Mouse (Mus musculus): ENCODE data around the gene Med25. TPM values are rescaled to one million over a fixed set of nuclear protein-coding genes. Genes with fewer than 3 reads are reported as not detected.

Med25 gene
- polyA plus RNA-seq, 1 experiment, result 133 TPM

DNA sequence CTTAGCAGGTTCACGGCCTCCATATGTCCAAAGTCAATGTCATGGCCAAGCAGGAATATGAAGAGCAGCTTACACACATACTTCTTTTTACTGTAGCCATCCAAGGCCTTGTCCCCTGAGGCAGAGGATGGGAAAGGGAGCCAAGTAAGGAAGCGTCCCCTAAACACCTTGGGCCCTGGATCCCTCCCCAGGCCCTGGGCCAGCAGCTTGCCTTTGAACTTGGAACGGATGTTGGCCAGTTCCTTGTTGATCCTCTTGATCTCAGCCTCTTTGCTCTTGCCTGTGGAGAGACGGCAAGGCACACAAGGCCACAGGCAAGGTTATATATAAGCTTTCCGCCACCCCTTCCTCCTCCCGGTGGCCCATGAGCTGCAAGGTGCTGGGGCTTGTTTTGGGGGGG lies 23.7 kb upstream of the Med25 start:
- Histone ChIP-seq H3K4me1 (ENCODE audit: control insufficient read depth, insufficient read depth, low read length) (peaks cover 17% of the 10 kb centered on the region), H3K4me3 (replicated peaks; ENCODE audit: extremely low read depth, low read depth, low read length) (no peak overlapping the region)
- TF ChIP-seq POLR2A (IDR thresholded peaks at IDR 0.05; ENCODE audit: borderline replicate concordance, extremely low read depth, low read depth, low read length) (no peak), CTCF (IDR thresholded peaks at IDR 0.05; ENCODE audit: insufficient read depth, low read length) (no peak)
- DNase-seq, result no peak
- WGBS, result 46% methylated on average over 6 of the region's 6 CpGs

DNA sequence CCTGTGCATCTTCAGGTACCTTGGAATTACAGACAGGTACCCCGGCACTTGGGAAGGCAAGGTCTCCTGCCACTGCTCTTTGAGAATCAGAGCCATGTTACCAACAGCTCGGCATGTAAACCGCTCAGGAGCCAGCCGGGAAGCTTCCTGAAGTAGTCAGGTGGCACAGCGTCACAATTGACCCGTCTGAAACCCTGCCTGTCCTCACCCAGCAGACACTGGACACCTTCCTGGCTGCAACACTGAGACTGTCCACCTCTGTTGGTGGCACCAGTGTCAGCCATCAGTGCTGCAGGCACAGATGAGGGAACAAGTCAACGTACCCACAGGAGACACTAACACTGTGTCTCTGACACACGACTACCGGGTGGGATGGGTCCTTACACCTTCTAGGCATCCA lies 22.8 kb upstream of the Med25 start:
- Histone ChIP-seq H3K4me1 (ENCODE audit: control insufficient read depth, insufficient read depth, low read length) (peaks cover 17% of the 10 kb centered on the region), H3K4me3 (replicated peaks; ENCODE audit: extremely low read depth, low read depth, low read length) (no peak overlapping the region)
- WGBS, result 87% methylated on average over 9 of the region's 9 CpGs
- TF ChIP-seq POLR2A (IDR thresholded peaks at IDR 0.05; ENCODE audit: borderline replicate concordance, extremely low read depth, low read depth, low read length) (no peak), CTCF (IDR thresholded peaks at IDR 0.05; ENCODE audit: insufficient read depth, low read length) (no peak)
- no peak for DNase-seq

DNA sequence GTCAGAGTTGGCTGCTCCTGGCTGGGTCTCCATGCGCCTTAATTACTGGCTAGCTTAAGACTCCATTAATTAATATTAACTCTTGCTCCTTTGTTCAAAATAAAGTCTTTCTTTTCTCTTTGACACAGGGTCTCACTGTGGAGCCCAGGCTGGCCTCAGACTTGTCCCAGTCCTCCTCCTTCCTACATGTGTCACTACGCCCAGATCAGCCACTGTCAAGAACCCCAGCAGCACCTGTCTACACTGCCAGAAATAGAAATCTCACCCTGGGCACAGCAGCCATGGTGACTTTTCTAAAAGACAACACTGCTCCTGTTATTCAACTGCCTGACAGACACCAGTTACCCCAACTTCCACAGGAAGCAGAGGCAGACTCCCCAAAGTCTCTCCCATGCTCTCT lies 21.9 kb upstream of the Med25 start:
- Histone ChIP-seq H3K4me1 (ENCODE audit: control insufficient read depth, insufficient read depth, low read length) (peaks cover 17% of the 10 kb centered on the region), H3K4me3 (replicated peaks; ENCODE audit: extremely low read depth, low read depth, low read length) (no peak overlapping the region)
- WGBS, result 91% methylated on average over 2 of the region's 2 CpGs
- TF ChIP-seq CTCF (IDR thresholded peaks at IDR 0.05; ENCODE audit: insufficient read depth, low read length), result no peak
- TF ChIP-seq POLR2A (IDR thresholded peaks at IDR 0.05; ENCODE audit: borderline replicate concordance, extremely low read depth, low read depth, low read length), result no peak
- DNase-seq, result no peak

DNA sequence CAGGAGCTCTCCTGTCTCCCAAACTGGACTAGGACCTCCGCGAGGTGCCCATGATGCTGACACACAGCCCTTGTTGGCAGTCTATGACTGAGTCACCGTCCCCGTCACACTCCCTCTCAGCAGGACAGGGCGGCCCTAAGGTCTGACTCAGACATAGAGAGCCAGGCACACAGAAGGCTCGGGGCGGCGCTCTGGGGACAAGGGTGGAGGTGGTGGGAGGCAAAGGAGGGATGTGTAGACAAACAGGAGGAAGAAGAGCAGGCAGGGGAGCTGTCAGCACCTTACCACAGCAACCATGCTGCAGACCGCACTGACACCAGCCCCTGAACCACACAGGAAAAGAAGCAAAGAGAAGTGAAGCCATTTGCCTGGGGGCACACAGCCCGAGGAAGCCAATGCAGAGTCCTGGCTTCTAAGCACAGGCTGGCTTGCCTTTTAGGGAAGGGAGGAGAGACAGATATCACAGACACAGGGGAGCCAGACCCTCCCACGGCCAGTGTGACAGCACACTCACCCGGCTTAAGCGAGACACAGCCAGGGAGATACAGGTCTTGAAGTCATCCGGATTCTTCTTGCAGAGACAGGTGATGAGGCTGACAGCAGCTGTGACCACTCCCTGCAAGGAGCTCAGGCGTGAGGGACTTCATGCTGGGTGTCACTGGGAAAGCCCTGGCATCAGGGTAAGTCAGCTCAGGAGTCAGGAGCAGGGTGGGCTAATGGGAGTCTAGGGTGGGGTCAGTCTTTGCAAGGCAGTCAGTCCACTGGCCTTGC lies 16.4 kb upstream of the Med25 start:
- 84% methylated on average over 15 of the region's 15 CpGs for WGBS
- no peak for TF ChIP-seq CTCF (IDR thresholded peaks at IDR 0.05; ENCODE audit: insufficient read depth, low read length)
- no peak for TF ChIP-seq POLR2A (IDR thresholded peaks at IDR 0.05; ENCODE audit: borderline replicate concordance, extremely low read depth, low read depth, low read length)
- DNase-seq, result no peak
- no peaks in the 10 kb centered on the region for H3K4me1 ChIP-seq (ENCODE audit: control insufficient read depth, insufficient read depth, low read length)
- H3K4me3 ChIP-seq (replicated peaks; ENCODE audit: extremely low read depth, low read depth, low read length), result no peak overlapping the region

DNA sequence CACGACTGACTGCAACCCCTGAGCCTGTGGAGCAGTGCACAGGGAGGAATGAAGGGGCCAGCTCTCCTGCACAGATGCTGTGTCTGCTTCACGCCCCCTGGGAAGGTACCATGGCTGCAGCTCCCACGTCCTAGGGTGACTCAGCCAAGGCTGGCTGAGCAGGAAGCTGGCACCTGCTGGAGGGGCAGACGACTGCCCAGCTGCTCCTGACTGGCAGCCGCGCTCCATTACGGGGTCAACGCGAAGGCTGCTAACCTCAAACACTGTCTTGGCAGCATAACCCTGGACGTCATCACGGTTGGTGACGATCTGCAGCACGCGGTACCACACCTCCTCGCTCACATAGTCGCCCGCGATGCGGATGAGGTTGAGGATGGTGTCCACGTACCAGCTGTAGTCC lies 12.9 kb upstream of the Med25 start:
- DNase-seq, result no peak
- Histone ChIP-seq H3K4me1 (ENCODE audit: control insufficient read depth, insufficient read depth, low read length) (no peaks in the 10 kb centered on the region; the same call in none of the 2 replicates), H3K4me3 (replicated peaks; ENCODE audit: extremely low read depth, low read depth, low read length) (no peak overlapping the region)
- WGBS, result 88% methylated on average over 20 of the region's 20 CpGs
- TF ChIP-seq CTCF (IDR thresholded peaks at IDR 0.05; ENCODE audit: insufficient read depth, low read length) (no peak), POLR2A (IDR thresholded peaks at IDR 0.05; ENCODE audit: borderline replicate concordance, extremely low read depth, low read depth, low read length) (no peak)

DNA sequence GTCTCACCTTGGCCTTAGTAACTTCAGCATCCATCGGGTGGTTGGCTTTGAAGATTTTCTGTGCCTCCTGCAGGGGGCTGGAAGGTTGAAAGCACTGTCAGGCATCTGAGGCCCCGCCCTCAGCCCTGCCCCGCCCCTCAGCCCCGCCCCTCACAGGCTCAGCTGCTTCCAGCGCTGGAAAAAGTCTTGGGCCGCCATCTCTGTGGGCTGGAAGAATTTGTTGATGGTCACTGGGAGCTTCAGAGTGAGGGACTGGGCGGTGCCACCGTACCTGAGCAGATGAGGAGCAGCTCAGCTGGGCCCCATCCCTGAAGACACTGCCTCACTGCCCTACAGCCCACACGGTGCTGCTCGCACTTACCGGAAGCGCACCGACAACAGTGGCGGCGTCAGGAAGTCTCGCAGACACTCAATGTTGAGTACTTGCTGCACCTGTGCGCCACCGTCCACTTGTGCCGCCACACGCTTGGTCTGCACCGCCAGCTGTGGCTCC lies 8.8 kb upstream of the Med25 start:
- peak; percentile 55 for DNase-seq
- Histone ChIP-seq H3K4me1 (ENCODE audit: control insufficient read depth, insufficient read depth, low read length) (no peaks in the 10 kb centered on the region; the same call in none of the 2 replicates), H3K4me3 (replicated peaks; ENCODE audit: extremely low read depth, low read depth, low read length) (peak overlapping the region; percentile 76)
- WGBS, result 20% methylated on average over 21 of the region's 21 CpGs
- TF ChIP-seq POLR2A (IDR thresholded peaks at IDR 0.05; ENCODE audit: borderline replicate concordance, extremely low read depth, low read depth, low read length) (peak; percentile 53; the same call in 1 of the 2 replicates), CTCF (IDR thresholded peaks at IDR 0.05; ENCODE audit: insufficient read depth, low read length) (0 out of 2 replicates have a peak, but pooled peaks have one; percentile 11)

DNA sequence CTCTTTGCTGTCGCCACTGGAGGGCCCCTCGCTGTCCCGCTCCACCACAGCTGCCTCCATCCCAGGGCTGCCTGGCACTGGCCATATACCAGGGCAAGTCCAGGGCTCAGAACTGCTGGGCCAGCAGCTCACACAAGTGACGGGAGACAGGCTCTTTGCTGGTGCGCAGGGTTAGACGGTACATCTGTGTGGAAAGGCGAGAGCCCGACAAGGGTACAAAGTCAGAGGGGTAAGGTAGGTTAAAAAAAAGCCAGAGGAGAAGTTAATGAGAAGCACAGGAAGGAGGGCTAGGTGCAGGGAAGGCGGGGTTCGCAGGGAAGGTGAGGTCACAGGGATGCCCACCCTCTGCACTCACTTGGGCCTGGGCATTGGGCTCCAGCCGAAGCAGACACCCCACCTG lies 8.1 kb upstream of the Med25 start:
- TF ChIP-seq POLR2A (IDR thresholded peaks at IDR 0.05; ENCODE audit: borderline replicate concordance, extremely low read depth, low read depth, low read length) (no peak), CTCF (IDR thresholded peaks at IDR 0.05; ENCODE audit: insufficient read depth, low read length) (no peak)
- H3K4me1 ChIP-seq (ENCODE audit: control insufficient read depth, insufficient read depth, low read length), result no peaks in the 10 kb centered on the region; the same call in none of the 2 replicates
- no peak for DNase-seq
- WGBS, result 90% methylated on average over 11 of the region's 11 CpGs
- H3K4me3 ChIP-seq (replicated peaks; ENCODE audit: extremely low read depth, low read depth, low read length), result no peak overlapping the region

DNA sequence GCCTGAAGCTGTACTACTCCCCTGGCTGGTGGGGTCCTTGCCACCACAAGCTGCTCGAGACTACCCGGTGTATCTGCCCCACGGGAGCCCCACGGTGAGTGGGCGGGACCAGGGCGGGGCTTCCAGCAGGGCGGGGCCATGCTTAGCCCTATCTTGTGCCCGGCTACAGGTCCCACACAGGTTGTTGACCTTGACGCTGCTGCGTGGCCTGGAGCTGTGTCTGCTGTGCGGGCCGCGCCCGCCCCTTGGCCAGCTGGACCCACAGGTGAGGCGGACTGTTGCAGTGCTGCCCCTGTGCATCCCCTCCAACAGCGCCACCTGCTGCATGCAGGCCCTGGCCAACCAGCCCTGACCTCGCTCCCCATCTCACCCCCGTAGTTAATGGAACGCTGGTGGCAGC lies 6.1 kb upstream of the Med25 start:
- TF ChIP-seq CTCF (IDR thresholded peaks at IDR 0.05; ENCODE audit: insufficient read depth, low read length), result 0 out of 2 replicates have a peak, but pooled peaks have one; percentile 14
- TF ChIP-seq POLR2A (IDR thresholded peaks at IDR 0.05; ENCODE audit: borderline replicate concordance, extremely low read depth, low read depth, low read length), result no peak
- DNase-seq, result peak; percentile 27
- WGBS, result 47% methylated on average over 19 of the region's 19 CpGs

DNA sequence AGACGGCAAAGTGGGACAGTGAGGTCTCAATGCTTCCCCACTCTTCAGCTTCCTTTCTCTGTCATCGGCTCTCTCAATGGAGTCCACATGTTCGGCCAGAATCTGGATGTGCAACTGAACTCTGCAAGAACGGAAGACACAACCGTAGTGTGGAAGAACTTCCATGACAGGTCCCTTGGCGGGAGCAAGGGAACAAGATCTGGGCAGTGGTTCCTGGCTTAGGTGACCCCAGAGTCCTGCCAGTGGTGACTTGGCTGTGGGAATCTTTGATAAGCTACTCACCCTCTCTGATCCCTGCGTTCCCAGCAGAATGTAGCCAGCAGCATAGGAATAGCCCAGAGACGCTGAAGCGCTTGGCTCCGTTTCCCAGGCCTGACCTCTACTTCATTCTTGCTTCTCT lies 4.0 kb upstream of the Med25 start:
- H3K4me3 ChIP-seq (replicated peaks; ENCODE audit: extremely low read depth, low read depth, low read length), result peak overlapping the region; percentile 71
- H3K4me1 ChIP-seq (ENCODE audit: control insufficient read depth, insufficient read depth, low read length), result peaks cover 7% of the 10 kb centered on the region
- no peak for DNase-seq
- TF ChIP-seq POLR2A (IDR thresholded peaks at IDR 0.05; ENCODE audit: borderline replicate concordance, extremely low read depth, low read depth, low read length) (no peak), CTCF (IDR thresholded peaks at IDR 0.05; ENCODE audit: insufficient read depth, low read length) (no peak)
- WGBS, result 21% methylated on average over 10 of the region's 10 CpGs

More for the DNA sequence above, 6.1 kb upstream of the Med25 start:
- Histone ChIP-seq H3K4me3 (replicated peaks; ENCODE audit: extremely low read depth, low read depth, low read length) (no peak overlapping the region), H3K4me1 (ENCODE audit: control insufficient read depth, insufficient read depth, low read length) (peaks cover 4% of the 10 kb centered on the region)

All from lung, adult 2 months (tissue).